Mouse (Mus musculus): ENCODE measurements around the gene Cfap65.

DNA sequence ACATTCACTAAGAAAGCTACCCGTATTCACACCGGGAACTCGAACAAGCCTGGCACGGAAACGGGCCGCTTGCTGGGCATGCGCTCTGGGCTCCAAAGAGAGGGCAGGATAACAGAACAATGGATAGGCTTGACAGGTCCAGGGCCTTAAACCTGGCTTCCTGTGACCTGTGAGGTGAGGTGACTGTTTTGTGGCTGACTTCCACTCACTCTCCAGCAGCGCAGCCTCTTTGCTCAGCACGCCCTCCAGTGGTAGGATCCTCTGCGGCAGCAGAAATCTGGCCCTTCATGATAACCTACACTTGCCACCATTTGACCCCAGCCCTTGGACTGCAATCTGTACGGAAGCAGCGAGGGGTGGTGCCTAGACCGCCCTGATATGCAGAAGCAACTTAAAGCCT lies 19.7 kb downstream of the Cfap65 start:
- no peak for TF ChIP-seq CTCF (IDR thresholded peaks at IDR 0.05; ENCODE audit: low read depth, low read length)
- TF ChIP-seq POLR2A (IDR thresholded peaks at IDR 0.05; ENCODE audit: borderline replicate concordance, low read depth, low read length): no peak

All from bone marrow macrophage, adult 2 months (primary cell).